Comparison of ENCODE assay signal across 16 mouse cellular contexts in genomic region chr6:100977201-100977691, GRCm38 (mm10).
A peak's percentile ranks its signal among the peaks of the same experiment; 100 is the strongest.
DNase-seq lines count a peak whose midpoint lies in the region; ATAC-seq and TF ChIP-seq lines count a peak whose summit lies in the region.
"Had no signal": no experiment of that assay in that cellular context is flagged by ENCODE, and none has a peak within 500 bp of the region (broad histone marks: within the 10 kb centered on the region; RNA-seq: fewer than 3 reads in every experiment).

No protein-coding gene starts in this region.

- WGBS in heart, embryonic 10.5 days: 71% methylated on average over 9 of the region's 9 CpGs
- 73% methylated on average over 9 of the region's 9 CpGs for WGBS in hindbrain, embryonic 10.5 days
- WGBS in limb, embryonic 13.5 days: 30% methylated on average over 9 of the region's 9 CpGs
- 38% methylated on average over 9 of the region's 9 CpGs for WGBS in neural tube, embryonic 13.5 days
- 51% methylated on average over 9 of the region's 9 CpGs for WGBS in lung, postnatal 0 days

- H3K4me3 ChIP-seq in heart, embryonic 10.5 days: no peak overlapping the region
- no peak overlapping the region for H3K4me3 ChIP-seq in hindbrain, embryonic 10.5 days
- no peak overlapping the region for H3K4me3 ChIP-seq in limb, embryonic 13.5 days
- H3K4me3 ChIP-seq in neural tube, embryonic 13.5 days: no peak overlapping the region
- no peak overlapping the region for H3K4me3 ChIP-seq in lung, postnatal 0 days (ENCODE audit: low read depth, low read length)

- no peak overlapping the region for H3K27ac ChIP-seq in heart, embryonic 10.5 days
- peak overlapping the region; percentile 54 for H3K27ac ChIP-seq in hindbrain, embryonic 10.5 days
- peak overlapping the region; percentile 44 for H3K27ac ChIP-seq in limb, embryonic 13.5 days
- peak overlapping the region; percentile 24; the same call in 1 of the 2 replicates for H3K27ac ChIP-seq in neural tube, embryonic 13.5 days (replicated peaks)
- no peak overlapping the region for H3K27ac ChIP-seq in lung, postnatal 0 days (ENCODE audit: low read length)
- H3K27ac ChIP-seq: liver, embryonic 14.5 days; macrophage had no signal

- H3K36me3 ChIP-seq in heart, embryonic 10.5 days: no peaks in the 10 kb centered on the region
- no peaks in the 10 kb centered on the region for H3K36me3 ChIP-seq in hindbrain, embryonic 10.5 days
- no peaks in the 10 kb centered on the region for H3K36me3 ChIP-seq in limb, embryonic 13.5 days
- H3K36me3 ChIP-seq in neural tube, embryonic 13.5 days: no peaks in the 10 kb centered on the region
- no peaks in the 10 kb centered on the region for H3K36me3 ChIP-seq in lung, postnatal 0 days (ENCODE audit: insufficient read depth, low read length)

- peak; percentile 56 for ATAC-seq in limb, embryonic 13.5 days (ENCODE audit: low FRiP score, low read depth)
- peak; percentile 13; the same call in 1 of the 2 replicates for ATAC-seq in neural tube, embryonic 13.5 days (ENCODE audit: low read depth)
- no peak for ATAC-seq in megakaryocyte progenitor cell, adult 5-6 weeks (replicated peaks; ENCODE audit: poor library complexity)
- no peak for ATAC-seq in lung, postnatal 0 days
- no peak for ATAC-seq in erythroid progenitor cell, adult 5-6 weeks (replicated peaks; ENCODE audit: low FRiP score, poor library complexity, severe bottlenecking)

- peak overlapping the region; percentile 25; the same call in 1 of the 2 replicates for H3K4me2 ChIP-seq in limb, embryonic 13.5 days (replicated peaks)
- H3K4me2 ChIP-seq in neural tube, embryonic 13.5 days: 0 out of 2 replicates have a peak overlapping the region, but pooled peaks have one; percentile 2
- H3K4me2 ChIP-seq in lung, postnatal 0 days (replicated peaks; ENCODE audit: low read depth, low read length): no peak overlapping the region

- H3K4me1 ChIP-seq in heart, embryonic 10.5 days: peaks cover 6% of the 10 kb centered on the region; the same call in 1 of the 2 replicates
- peaks cover 45% of the 10 kb centered on the region for H3K4me1 ChIP-seq in hindbrain, embryonic 10.5 days (replicated peaks)
- H3K4me1 ChIP-seq in limb, embryonic 13.5 days: peaks cover 48% of the 10 kb centered on the region
- H3K4me1 ChIP-seq in neural tube, embryonic 13.5 days (replicated peaks): peaks cover 25% of the 10 kb centered on the region
- H3K4me1 ChIP-seq in lung, postnatal 0 days (ENCODE audit: insufficient read depth, low read depth, low read length): no peaks in the 10 kb centered on the region

- no peak overlapping the region for H3K9ac ChIP-seq in limb, embryonic 13.5 days
- H3K9ac ChIP-seq in neural tube, embryonic 13.5 days: no peak overlapping the region
- no peak overlapping the region for H3K9ac ChIP-seq in lung, postnatal 0 days (replicated peaks; ENCODE audit: low read depth)
- H3K9ac ChIP-seq: liver, embryonic 14.5 days had no signal

- no peaks in the 10 kb centered on the region for H3K9me3 ChIP-seq in heart, embryonic 10.5 days
- no peaks in the 10 kb centered on the region for H3K9me3 ChIP-seq in hindbrain, embryonic 10.5 days
- H3K9me3 ChIP-seq in limb, embryonic 13.5 days: no peaks in the 10 kb centered on the region
- no peaks in the 10 kb centered on the region for H3K9me3 ChIP-seq in neural tube, embryonic 13.5 days
- no peaks in the 10 kb centered on the region for H3K9me3 ChIP-seq in lung, postnatal 0 days (ENCODE audit: low read length)

- no peak for TF ChIP-seq CTCF in lung, postnatal 0 days (IDR thresholded peaks at IDR 0.05)

- no peak for TF ChIP-seq EP300 in lung, postnatal 0 days (IDR thresholded peaks at IDR 0.05)

- DNase-seq in heart, embryonic 10.5 days (ENCODE audit: low spot score): peak; percentile 66
- DNase-seq in heart, adult 18-20 months: no peak
- no peak for DNase-seq in hindbrain, embryonic 10.5 days (ENCODE audit: low spot score)
- no peak for DNase-seq in lung, postnatal 0 days (ENCODE audit: low spot score)
- DNase-seq: adrenal gland, adult 2 months; cerebellum, postnatal 25 days; heart, postnatal 36 days; kidney, postnatal 10 days; layer of hippocampus, postnatal 36 days; right cerebral cortex, postnatal 4 days had no signal

- H3K27me3 ChIP-seq in heart, embryonic 10.5 days (ENCODE audit: insufficient read depth, poor library complexity, severe bottlenecking): no peaks in the 10 kb centered on the region
- H3K27me3 ChIP-seq in hindbrain, embryonic 10.5 days (ENCODE audit: insufficient read depth, poor library complexity, severe bottlenecking): no peaks in the 10 kb centered on the region
- H3K27me3 ChIP-seq in limb, embryonic 13.5 days: no peaks in the 10 kb centered on the region
- 0 out of 2 replicates have a peak, but pooled peaks cover 2% of the 10 kb centered on the region for H3K27me3 ChIP-seq in neural tube, embryonic 13.5 days
- H3K27me3 ChIP-seq in lung, postnatal 0 days (replicated peaks; ENCODE audit: insufficient read depth, low read length): no peaks in the 10 kb centered on the region

Comparison
In these comparisons a context has a peak if more than half of its experiments do, and no peak if none do; other contexts are left out.
1. H3K27ac ChIP-seq: peak in hindbrain, embryonic 10.5 days (single experiment), limb, embryonic 13.5 days (single experiment) and neural tube, embryonic 13.5 days (single experiment); none in heart, embryonic 10.5 days (single experiment) and lung, postnatal 0 days (single experiment).
2. ATAC-seq: peak in limb, embryonic 13.5 days (single experiment) and neural tube, embryonic 13.5 days (single experiment); none in megakaryocyte progenitor cell, adult 5-6 weeks (single experiment), lung, postnatal 0 days (single experiment) and erythroid progenitor cell, adult 5-6 weeks (single experiment).